Mouse (Mus musculus) neural tube, embryonic 10.5 days (tissue): ENCODE results near the gene Nr2e1.

Source experiments
- DNase-seq: peaks from one replicate; pipeline ENCODE4 v3.0.0-alpha.2; 2017; ENCODE audit warnings: low spot score; ENCODE audit errors: extremely low spot score

Gene Nr2e1

GRCm38 (mm10) chr10:42587961-42588750 is 4.7 kb upstream of the Nr2e1 start:
- peak; percentile 37 for DNase-seq

GRCm38 (mm10) chr10:42585596-42586305 is 2.3 kb upstream of the Nr2e1 start:
- peak; percentile 36 for DNase-seq

- DNase-seq: no peak
Observed at GRCm38 (mm10) chr10:42585156-42585555, 1.7 kb upstream of the Nr2e1 start.

GRCm38 (mm10) chr10:42584436-42584983 is 1.1 kb upstream of the Nr2e1 start:
- no peak for DNase-seq

- DNase-seq: peak; percentile 70
Observed at GRCm38 (mm10) chr10:42583902-42584435, 537 bp upstream of the Nr2e1 start.

GRCm38 (mm10) chr10:42582566-42583110 is 794 bp downstream of the Nr2e1 start:
- peak; percentile 77 for DNase-seq

- DNase-seq: peak; percentile 77
Observed at GRCm38 (mm10) chr10:42581694-42582565, 1.5 kb downstream of the Nr2e1 start.

- DNase-seq: no peak
Observed at GRCm38 (mm10) chr10:42580951-42581277, 2.5 kb downstream of the Nr2e1 start.

- peak; percentile 67 for DNase-seq
Observed at GRCm38 (mm10) chr10:42580131-42580950, 3.1 kb downstream of the Nr2e1 start.

- DNase-seq: peak; percentile 58
Observed at GRCm38 (mm10) chr10:42579475-42580130, 3.8 kb downstream of the Nr2e1 start.

- peak; percentile 16 for DNase-seq
Observed at GRCm38 (mm10) chr10:42578698-42579474, 4.5 kb downstream of the Nr2e1 start.

- DNase-seq: peak; percentile 40
Observed at GRCm38 (mm10) chr10:42578281-42578675, 5.2 kb downstream of the Nr2e1 start.

GRCm38 (mm10) chr10:42577525-42578280 is 5.7 kb downstream of the Nr2e1 start:
- DNase-seq: peak; percentile 56

GRCm38 (mm10) chr10:42574639-42575038 is 8.8 kb downstream of the Nr2e1 start:
- no peak for DNase-seq

- peak; percentile 40 for DNase-seq
Observed at GRCm38 (mm10) chr10:42572971-42573370, 10.5 kb downstream of the Nr2e1 start.

- peak; percentile 41 for DNase-seq
Observed at GRCm38 (mm10) chr10:42572567-42572966, 10.9 kb downstream of the Nr2e1 start.

- peak; percentile 75 for DNase-seq
Observed at GRCm38 (mm10) chr10:42562272-42562671, 21.2 kb downstream of the Nr2e1 start.
